Mouse (Mus musculus) cerebellum, adult 2 months (tissue): Measurements from ENCODE around the gene Col4a2.

ENCODE experiments used
- CTCF ChIP-seq: fragments of 200-500 bp; IDR thresholded peaks from 2 replicates; pipeline ENCODE4 v1.5.1; 2011; ENCODE audit warnings: low read depth, mild to moderate bottlenecking, control low read depth, low read length, moderate library complexity, borderline replicate concordance; ENCODE audit not compliant: insufficient read depth
- POLR2A ChIP-seq: fragments of 200-500 bp; IDR thresholded peaks from 2 replicates; pipeline ENCODE4 v1.6.1; 2011; ENCODE audit warnings: low read length, control low read depth, borderline replicate concordance; ENCODE audit not compliant: insufficient read depth

GRCm38 (mm10) chr8:11351355-11351754 lies 38.8 kb downstream of the Col4a2 start:
- TF ChIP-seq CTCF = no peak
- no peak for TF ChIP-seq POLR2A
